Mouse (Mus musculus) cerebellum, postnatal 25 days (tissue): Measurements from ENCODE around the gene Fam193a.

Experiments
- DNase-seq, 2 experiments: peaks; one replicate each; pipeline ENCODE4 v3.0.0; 2021; ENCODE audit warnings: mixed read lengths in 2 of 2

Gene Fam193a

GRCm38 (mm10) chr5:34466648-34467047 is 96.9 kb downstream of the Fam193a start:
- DNase-seq: no peak

DNA sequence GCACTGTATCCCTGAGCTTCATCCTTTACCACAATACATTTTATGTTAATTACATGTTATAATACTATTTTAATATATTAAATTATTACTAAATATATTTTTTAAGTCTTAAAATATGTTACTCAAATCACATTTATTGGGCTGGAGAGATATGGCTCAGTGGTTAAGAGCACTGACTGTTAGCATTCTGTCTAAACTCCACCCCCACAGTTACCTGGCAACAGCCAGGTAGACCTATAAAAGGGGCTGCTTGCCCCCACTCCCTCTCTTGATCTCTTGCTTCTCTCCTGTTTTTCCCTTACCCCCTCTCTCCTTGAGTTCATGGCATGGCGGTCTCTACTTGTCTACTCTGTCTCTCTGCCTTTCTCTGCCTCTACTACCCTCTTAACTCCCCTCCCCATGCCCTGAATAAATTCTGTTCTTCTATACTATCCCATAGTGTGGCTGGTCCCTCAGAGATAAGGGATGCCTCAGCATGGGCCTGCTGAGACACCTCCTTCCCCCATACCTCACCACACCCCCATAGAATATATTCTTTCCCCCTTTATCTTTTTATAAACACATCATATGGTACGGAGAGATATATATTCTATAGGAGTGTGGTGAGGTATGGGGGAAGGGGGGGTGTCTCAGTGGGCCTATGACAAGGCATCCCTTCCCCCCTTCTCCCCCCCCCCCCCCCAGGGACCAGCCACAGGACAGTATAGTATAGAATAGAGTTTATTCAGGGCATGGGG is 98.5 kb downstream of the Fam193a start:
- no peak for DNase-seq

- DNase-seq: no peak
Observed at GRCm38 (mm10) chr5:34480926-34481325, 111.2 kb downstream of the Fam193a start.

DNA sequence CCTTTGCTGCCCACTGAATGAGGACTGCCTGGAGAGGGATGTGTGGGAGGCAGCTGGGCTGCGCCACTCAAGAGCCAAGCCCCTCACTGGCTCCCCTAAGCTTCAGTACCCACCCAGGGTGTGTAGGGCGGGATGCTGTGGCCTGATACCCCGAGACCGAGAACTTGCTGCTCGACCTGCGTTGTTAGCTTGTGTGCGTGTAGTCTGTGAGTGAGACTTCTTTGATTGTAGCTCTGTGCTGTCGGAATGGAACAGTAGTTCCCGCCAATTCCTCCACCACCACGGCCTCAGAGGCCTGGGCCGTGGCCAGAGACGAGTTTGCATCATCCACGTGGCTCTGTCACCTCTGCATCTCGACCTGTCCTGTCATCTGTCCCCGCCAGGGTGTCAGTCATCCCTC is 116.0 kb downstream of the Fam193a start:
- no peak for DNase-seq

- no peak for DNase-seq
Observed at GRCm38 (mm10) chr5:34487320-34488090, 117.8 kb downstream of the Fam193a start.

GRCm38 (mm10) chr5:34488741-34489417 is 119.1 kb downstream of the Fam193a start:
- no peak for DNase-seq

DNA sequence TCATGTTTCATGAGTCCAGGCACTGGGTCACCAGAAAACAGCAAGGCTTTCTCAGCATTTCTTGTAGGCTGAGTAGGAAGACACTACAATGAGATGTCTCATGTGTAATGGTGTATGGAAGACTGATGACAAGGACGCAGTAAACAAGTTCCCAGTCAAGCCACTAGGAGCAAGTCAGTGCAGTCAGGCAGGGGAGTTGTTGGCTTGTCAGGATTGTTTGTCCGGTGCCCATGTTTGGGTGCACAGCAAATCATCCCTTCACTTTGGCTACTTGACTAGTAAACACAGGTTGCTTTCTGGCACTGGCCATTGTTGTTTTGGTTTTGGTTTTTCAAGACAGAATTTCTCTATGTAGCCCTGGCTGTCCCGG is 119.7 kb downstream of the Fam193a start:
- DNase-seq: no peak

DNA sequence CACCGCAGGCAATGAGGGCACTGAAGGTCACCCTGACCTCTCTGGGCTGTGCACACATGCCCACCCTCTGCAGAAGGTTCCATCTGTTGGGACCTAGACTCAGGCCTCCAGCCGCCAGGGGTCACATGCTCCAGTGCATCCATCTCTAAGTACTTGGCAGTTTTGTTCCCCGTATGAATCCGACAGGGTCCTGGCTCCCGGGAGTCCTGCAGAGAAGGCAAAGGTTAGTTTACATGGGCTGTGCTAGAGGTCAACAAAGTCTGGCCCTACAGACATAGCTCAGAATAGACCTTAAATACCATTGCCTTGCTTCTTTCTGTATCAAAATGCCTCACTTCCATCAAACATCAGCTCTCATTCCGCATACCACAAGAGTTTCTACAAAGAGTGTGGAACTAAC is 127.0 kb downstream of the Fam193a start:
- DNase-seq: no peak

- no peak for DNase-seq
Observed at GRCm38 (mm10) chr5:34500886-34501285, 131.2 kb downstream of the Fam193a start.

DNA sequence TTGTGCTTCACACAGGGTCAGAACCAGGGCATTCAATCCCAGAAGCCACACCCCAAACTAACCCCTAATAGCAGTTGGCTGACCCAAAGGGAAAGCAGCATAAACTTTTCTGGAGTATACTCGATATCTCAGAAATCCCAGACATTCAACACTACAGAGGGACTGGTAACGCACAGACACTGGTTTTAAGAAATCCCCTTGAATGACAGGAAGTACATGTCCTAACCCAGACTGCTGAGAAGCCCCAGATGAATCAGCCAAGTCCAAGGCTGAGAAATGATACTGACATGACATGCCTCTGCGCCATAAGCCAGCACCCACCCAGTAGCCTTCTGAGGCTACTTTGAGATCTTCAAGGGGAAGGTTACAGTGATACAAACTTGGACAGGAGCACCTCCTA is 131.9 kb downstream of the Fam193a start:
- no peak for DNase-seq

GRCm38 (mm10) chr5:34502411-34502810 is 132.7 kb downstream of the Fam193a start:
- no peak for DNase-seq

DNA sequence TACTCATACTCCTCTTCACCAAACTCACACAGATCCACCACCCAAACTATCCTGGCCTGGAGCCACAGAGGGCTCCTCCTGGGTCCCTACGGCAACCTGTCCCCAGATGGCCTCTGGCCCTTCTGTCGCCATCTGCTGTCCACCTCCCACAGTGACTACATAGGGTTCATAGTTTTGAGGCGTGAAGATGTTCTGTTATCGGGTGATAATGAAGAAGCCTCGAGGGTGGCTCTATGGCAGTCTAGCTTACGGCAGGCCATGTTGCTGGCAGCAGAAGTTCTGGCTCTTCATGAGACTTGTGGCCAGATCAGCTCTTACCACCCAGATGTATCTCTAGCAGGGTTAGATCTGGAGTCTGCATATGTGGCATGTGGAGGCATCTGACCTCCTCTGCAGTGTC is 133.1 kb downstream of the Fam193a start:
- no peak for DNase-seq

DNA sequence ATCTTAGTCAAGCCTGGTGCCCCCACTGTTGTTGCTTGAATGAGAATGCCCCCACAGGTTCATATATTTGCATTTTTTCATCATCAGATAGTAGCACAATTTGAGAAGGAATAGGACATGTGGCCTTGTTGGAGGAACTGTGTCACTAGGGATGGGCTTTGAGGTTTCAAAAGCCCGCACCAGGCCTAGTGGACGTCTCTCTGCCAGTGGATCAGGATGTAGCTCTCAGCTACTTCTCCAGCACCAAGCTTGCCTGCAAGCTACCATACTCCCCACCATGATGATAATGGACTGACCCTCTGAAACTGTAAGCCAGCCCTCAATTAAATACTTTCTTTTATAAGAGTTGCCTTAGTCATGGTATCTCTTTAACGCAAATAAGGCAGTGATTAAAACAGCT is 142.8 kb downstream of the Fam193a start:
- no peak for DNase-seq

GRCm38 (mm10) chr5:34513466-34514217 is 143.9 kb downstream of the Fam193a start, which contains the start of gene Tnip2:
Gene Tnip2 (minus strand): TSS chr5:34513991.
- peak; percentile 62 to 82 for DNase-seq

- DNase-seq: no peak
Observed at GRCm38 (mm10) chr5:34514218-34514566, 144.5 kb downstream of the Fam193a start.

DNA sequence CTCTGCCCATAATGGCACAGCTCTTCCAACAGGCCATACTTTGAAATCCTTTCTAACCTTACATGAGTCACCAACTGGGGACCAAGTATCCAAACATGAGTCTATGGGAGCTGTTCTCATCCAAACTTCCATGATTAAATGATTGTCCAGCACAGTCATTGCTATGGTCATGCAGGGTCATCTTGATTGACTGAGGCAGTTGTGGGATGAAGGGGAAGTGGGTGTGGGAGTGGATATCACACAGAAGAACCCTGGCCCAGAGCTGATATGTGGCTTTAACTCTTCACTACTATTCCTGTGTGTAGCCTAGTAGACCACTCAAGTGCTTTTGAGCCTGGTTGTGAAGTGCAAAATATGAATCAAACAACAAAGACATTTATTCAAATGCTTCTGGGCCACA is 145.4 kb downstream of the Fam193a start:
- DNase-seq: no peak

GRCm38 (mm10) chr5:34517913-34518312 is 148.2 kb downstream of the Fam193a start:
- peak; percentile 75 to 89 for DNase-seq

- no peak for DNase-seq
Observed at GRCm38 (mm10) chr5:34519389-34519910, 149.7 kb downstream of the Fam193a start.

DNA sequence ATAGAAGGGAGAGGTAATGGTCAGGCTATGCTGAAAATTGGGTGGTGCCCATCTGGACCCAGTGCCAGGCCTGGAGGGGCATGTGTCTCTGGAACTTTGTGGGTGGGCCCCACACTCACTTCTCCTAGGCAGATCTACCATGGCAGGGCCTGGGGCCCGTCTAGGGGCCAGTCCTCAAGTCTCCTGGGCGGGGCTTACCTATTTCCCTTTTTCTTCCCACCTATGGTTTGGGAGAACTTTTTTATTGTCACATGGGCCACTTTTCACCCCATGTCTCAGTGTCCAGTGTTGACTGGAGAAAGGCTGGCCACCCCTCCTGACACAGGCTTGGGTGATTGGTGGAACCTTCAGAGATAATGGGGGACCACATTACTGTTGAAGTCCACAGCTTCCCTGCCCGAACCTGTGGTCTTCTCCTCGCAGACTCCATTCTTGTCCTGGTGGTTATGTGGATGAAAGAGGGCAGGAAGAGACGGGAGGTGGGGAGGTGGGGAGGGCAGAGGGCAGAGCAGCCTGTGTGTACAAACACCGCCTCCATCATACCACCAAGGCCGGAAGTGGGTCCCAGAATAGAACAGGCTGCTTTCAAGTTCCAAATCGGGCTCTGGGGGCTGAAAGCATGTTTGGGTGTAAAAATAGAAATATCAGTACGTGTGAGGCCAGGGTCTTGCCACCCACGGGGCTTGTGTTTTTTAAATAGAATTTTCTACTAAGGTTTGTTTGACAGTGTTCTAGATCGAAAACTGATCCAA is 150.9 kb downstream of the Fam193a start:
- no peak for DNase-seq

DNA sequence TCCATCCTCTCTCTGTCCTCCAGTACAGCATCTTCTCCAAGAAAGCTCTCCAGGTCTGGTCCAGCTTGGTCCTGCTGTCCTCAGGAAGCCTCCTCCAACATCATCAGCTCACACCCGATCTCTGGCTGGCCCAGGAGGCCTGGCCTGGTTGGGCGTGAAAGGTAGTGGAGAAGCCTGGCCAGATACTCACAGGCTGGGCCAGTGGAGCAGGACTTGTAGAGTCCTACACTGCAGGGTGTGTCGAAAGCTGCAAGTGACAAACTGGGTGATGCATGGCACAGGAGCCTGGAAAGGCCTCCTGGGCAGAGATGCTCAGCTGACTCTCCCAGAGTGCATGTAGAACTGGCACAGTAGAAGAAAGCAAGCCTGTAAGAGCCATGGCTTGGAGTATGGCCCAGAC is 151.6 kb downstream of the Fam193a start:
- no peak for DNase-seq

DNA sequence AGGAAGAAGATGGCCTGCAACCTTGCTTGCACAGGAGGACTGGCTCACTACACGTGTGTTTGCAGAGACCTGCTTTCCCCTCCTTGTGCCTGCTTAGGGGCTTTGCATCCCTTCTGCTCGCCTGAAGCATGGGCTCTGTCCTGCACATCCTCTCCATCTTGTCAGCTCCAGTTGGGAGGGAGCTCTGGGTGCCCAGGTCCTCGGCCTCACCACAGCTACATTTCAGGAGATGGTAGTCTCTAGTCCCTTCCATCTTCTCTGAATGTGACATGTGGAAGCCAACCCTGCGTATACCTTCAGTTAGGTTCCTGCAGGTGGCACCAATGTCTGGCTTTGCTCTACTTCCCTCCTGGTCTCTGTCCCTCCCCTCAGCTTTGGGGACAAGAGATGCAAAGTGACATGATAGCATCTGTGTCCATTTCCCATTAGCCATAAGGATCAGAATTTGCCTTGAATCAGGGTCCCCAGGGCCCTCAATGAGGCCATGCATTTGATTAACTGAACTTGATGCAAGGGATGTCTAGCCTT is 154.3 kb downstream of the Fam193a start:
- DNase-seq: no peak

DNA sequence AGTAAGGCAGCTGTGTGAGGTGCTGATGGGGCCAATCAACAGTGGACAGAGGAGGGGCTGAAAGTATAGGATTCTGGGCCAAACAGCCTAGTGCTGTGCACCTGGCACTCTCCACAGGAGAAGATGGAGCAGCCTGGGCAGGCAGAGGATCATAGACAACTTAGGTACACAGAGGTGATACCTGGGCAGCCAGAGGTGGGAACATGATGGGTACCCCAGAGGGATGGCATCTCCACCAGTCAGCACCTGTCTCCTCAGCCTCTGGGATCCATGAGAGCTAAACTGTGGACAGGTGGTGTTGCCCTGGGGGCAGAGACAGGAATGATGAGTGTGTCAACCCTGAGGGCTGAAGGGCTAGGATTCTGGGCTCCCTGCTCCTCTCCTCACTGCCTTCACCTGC is 154.8 kb downstream of the Fam193a start:
- no peak for DNase-seq
